Mouse (Mus musculus) heart, postnatal 0 days (tissue): ENCODE measurements around the gene Hddc3. TPM values are rescaled to one million over a fixed set of nuclear protein-coding genes. Genes with fewer than 3 reads are reported as not detected.
"Not testable (repeated sequence)": the region's sequence is repeated elsewhere in the genome, so short reads cannot be mapped to it uniquely, and the experiment has no call there.

ENCODE experiments used
- ATAC-seq: fragments of 200-750 bp; cut with Nextera tagmentation; 2 replicates; pipeline ENCODE4 v1.8.0; 2017; ENCODE audit warnings: low read depth, moderate number of reproducible peaks, moderate library complexity; ENCODE audit not compliant: insufficient read depth
- DNase-seq: peaks from one replicate; pipeline ENCODE4 v3.0.0-alpha.2; 2016; ENCODE audit warnings: low spot score
- H3K27ac ChIP-seq: fragments of 300-500 bp; sonication (generic); 2 replicates; pipeline ENCODE4 v1.5.1; 2014; ENCODE audit warnings: low read depth, mild to moderate bottlenecking
- H3K27me3 ChIP-seq: fragments of 300-500 bp; sonication (generic); 2 replicates; pipeline ENCODE4 v1.6.1; 2014; ENCODE audit warnings: low read length, mixed read lengths; ENCODE audit not compliant: control insufficient read depth, insufficient read depth
- H3K36me3 ChIP-seq: fragments of 300-500 bp; sonication (generic); replicated peaks from 2 replicates; pipeline ENCODE4 v1.6.1; 2014; ENCODE audit warnings: low read length, mixed read lengths; ENCODE audit not compliant: control insufficient read depth, insufficient read depth
- H3K4me1 ChIP-seq: fragments of 300-500 bp; sonication (generic); 2 replicates; pipeline ENCODE4 v1.6.1; 2014; ENCODE audit warnings: antibody characterized with exemption; ENCODE audit not compliant: control insufficient read depth, insufficient read depth
- H3K4me2 ChIP-seq: fragments of 300-500 bp; sonication (generic); 2 replicates; pipeline ENCODE4 v1.6.1; 2014; ENCODE audit warnings: low read depth, mild to moderate bottlenecking, low read length, moderate library complexity
- H3K4me3 ChIP-seq: fragments of 300-500 bp; sonication (generic); 2 replicates; pipeline ENCODE4 v1.5.1; 2014; ENCODE audit warnings: low read depth, low read length
- H3K9ac ChIP-seq: fragments of 300-500 bp; sonication (generic); replicated peaks from 2 replicates; pipeline ENCODE4 v1.6.1; 2014; ENCODE audit warnings: low read depth, low read length, mixed read lengths
- H3K9me3 ChIP-seq: fragments of 300-500 bp; sonication (generic); replicated peaks from 2 replicates; pipeline ENCODE4 v1.6.1; 2016; ENCODE audit warnings: low read length; ENCODE audit not compliant: control insufficient read depth
- CTCF ChIP-seq: IDR thresholded peaks from 2 replicates; pipeline ENCODE4 v1.5.1; 2016; ENCODE audit warnings: antibody characterized with exemption, control low read depth, low read depth
- EP300 ChIP-seq: IDR thresholded peaks from 2 replicates; pipeline ENCODE4 v1.6.1; 2016; ENCODE audit warnings: antibody characterized with exemption, low read depth
- WGBS: fragments of 180-500 bp; shearing (Covaris S2); extraction: QIAGEN DNeasy Blood & Tissue Kit; methylation state at CpG from one replicate; pipeline ENCODE4 v1.1.7; 2014; 5-methylcytosine and 5-hydroxymethylcytosine counted together
- polyA plus RNA-seq: library from polyadenylated mRNA; unstranded; fragments of >200 nt; fragmentation: Nextera tagmentation; extraction: Ambion mirVana; gene quantifications from 2 replicates; pipeline ENCODE4 v1.2.1, GENCODE M21; 2015
- total RNA-seq: library from RNA; depleted of rRNA; stranded (reverse); fragments of >200 nt; gene quantifications from 2 replicates; pipeline ENCODE4 v1.2.3, GENCODE M21; 2014; ENCODE audit warnings: low replicate concordance

The Hddc3 gene
- total and polyA plus RNA-seq, 2 experiments from 2014 or later, result 14.5 to 19.8 TPM

DNA sequence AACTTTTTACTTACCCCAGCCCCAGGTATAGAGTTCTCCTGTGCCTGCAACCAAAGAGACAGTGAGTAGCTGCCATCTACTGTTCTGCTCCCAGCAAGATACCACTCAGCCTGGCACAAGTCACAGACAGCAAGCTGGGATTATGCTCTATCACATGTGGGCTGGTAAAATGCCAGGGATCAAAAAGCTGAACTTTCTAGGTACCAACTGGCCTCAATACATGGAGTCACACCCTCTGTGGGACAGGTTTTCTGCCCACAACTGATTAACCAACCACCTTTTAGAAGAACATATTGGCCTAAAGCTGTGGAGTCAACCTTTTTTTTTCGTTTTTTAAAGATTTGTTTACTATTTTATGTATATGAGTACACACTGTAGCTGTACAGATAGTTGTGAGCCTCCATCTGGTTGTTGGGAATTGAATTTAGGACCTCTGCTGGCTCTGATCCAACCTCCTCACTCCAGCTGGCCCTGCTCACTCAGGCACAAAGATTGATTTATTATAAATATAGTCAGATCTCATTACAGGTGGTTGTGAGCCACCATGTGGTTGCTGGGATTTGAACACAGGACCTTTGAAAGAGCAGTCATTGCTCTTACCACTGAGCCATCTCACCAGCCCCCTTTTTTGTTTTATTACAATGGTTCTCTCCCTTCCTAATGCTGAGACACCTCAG is 25.3 kb upstream of the Hddc3 start:
- Histone ChIP-seq H3K4me2 (no peak overlapping the region), H3K36me3 (peaks cover 49% of the 10 kb centered on the region)
- TF ChIP-seq EP300 (no peak), CTCF (no peak)

DNA sequence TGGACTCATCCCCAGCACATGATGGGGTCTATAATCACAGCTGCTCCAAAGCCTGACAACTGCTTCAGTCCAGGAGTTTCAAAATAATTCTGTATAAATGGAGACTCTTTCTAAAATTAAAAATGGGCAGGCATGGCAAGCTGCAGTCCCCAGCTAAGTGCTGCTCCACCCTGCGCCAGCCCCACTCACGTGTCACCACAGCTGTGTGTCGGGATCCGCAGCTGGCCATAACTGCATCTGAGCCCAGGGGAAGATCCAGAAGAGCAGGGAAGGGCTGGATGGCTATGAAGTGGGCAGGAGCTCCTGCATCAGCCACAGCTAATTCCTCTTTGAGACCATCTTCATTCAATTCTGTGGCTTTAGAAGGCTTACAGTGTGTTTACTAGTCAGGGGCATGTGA is 24.2 kb upstream of the Hddc3 start:
- no peak for DNase-seq
- TF ChIP-seq EP300, result no peak
- TF ChIP-seq CTCF, result no peak
- Histone ChIP-seq H3K4me1 (peaks cover 13% of the 10 kb centered on the region), H3K9ac (no peak overlapping the region), H3K4me3 (no peak overlapping the region), H3K27ac (no peak overlapping the region), H3K36me3 (peaks cover 38% of the 10 kb centered on the region), H3K4me2 (no peak overlapping the region), H3K9me3 (no peaks in the 10 kb centered on the region), H3K27me3 (no peaks in the 10 kb centered on the region)
- 78% methylated on average over 4 of the region's 4 CpGs for WGBS
- ATAC-seq, result no peak

More for the DNA sequence above, 25.3 kb upstream of the Hddc3 start:
- DNase-seq (no peak), ATAC-seq (no peak)
- Histone ChIP-seq H3K4me3 (no peak overlapping the region), H3K9ac (no peak overlapping the region), H3K27me3 (no peaks in the 10 kb centered on the region), H3K27ac (no peak overlapping the region), H3K4me1 (0 out of 2 replicates have a peak, but pooled peaks cover 3% of the 10 kb centered on the region), H3K9me3 (no peaks in the 10 kb centered on the region)
- 71% methylated on average over 1 of the region's 1 CpGs for WGBS

DNA sequence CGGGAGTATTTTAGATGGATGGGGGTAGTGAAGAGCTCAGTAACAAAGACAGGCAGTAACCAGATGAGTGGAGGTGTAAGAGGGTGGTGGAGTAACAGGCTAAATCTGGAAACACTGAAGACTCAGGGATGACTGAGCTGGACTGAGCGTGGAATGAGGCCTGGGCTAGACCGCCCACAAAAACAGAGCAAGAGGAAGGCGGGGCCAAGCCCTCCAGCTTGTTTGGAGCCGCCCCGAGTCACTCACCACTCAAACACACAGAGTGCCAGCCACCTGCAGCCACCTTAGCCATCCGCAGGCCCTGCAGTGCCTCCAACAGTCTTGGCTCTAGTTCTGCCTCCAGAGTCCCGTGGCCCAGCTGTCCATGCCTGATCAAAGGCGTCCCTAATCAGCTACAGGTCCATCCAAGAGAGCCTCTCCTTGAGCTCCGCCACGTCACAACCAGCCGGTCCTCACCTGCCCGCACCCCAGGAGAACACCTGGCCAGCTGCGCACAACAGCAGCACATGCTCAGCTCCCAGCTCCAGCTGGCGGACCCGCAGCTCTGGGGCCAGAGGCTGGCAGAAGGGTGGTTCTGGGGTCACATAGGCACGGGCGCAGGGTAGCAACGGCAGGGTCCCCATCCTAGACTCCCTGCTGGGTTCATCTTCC is 22.9 kb upstream of the Hddc3 start:
- H3K4me2 ChIP-seq, result no peak overlapping the region
- no peak overlapping the region for H3K27ac ChIP-seq
- TF ChIP-seq EP300 (no peak), CTCF (no peak)
- H3K9ac ChIP-seq, result no peak overlapping the region
- no peaks in the 10 kb centered on the region for H3K27me3 ChIP-seq
- DNase-seq (no peak), ATAC-seq (no peak)
- WGBS, result 68% methylated on average over 19 of the region's 19 CpGs
- H3K9me3 ChIP-seq, result no peaks in the 10 kb centered on the region
- H3K4me3 ChIP-seq, result no peak overlapping the region
- H3K4me1 ChIP-seq, result peaks cover 13% of the 10 kb centered on the region
- peaks cover 25% of the 10 kb centered on the region for H3K36me3 ChIP-seq

DNA sequence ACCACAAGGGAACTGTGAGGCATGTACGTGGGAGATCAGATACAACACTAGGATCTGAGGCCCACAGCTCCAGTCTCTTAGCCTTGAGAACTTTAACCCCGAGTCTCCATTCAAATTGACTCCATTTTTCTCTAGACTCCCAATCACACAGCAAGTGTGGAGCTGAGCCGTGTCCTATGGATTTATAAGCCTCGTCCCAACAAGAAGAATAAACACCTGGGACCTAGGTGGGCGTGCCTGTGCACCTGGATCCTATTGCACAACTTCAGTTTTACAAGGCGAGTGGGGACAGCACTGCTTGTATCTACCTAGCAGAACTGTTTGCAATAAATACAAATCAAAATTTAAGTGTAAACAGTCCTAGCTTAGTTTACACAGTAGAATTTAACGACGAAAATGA is 19.6 kb upstream of the Hddc3 start:
- ATAC-seq (no peak), DNase-seq (no peak)
- H3K27ac ChIP-seq, result no peak overlapping the region
- H3K4me1 ChIP-seq, result peaks cover 13% of the 10 kb centered on the region
- H3K27me3 ChIP-seq, result no peaks in the 10 kb centered on the region
- H3K9ac ChIP-seq, result peak overlapping the region; percentile 57
- TF ChIP-seq CTCF (no peak), EP300 (no peak)
- peak overlapping the region; percentile 78 for H3K4me2 ChIP-seq
- H3K4me3 ChIP-seq, result peak overlapping the region; percentile 58
- H3K36me3 ChIP-seq, result peaks cover 30% of the 10 kb centered on the region
- whole genome bisulfite sequencing, result 17% methylated on average over 8 of the region's 8 CpGs
- H3K9me3 ChIP-seq, result no peaks in the 10 kb centered on the region

DNA sequence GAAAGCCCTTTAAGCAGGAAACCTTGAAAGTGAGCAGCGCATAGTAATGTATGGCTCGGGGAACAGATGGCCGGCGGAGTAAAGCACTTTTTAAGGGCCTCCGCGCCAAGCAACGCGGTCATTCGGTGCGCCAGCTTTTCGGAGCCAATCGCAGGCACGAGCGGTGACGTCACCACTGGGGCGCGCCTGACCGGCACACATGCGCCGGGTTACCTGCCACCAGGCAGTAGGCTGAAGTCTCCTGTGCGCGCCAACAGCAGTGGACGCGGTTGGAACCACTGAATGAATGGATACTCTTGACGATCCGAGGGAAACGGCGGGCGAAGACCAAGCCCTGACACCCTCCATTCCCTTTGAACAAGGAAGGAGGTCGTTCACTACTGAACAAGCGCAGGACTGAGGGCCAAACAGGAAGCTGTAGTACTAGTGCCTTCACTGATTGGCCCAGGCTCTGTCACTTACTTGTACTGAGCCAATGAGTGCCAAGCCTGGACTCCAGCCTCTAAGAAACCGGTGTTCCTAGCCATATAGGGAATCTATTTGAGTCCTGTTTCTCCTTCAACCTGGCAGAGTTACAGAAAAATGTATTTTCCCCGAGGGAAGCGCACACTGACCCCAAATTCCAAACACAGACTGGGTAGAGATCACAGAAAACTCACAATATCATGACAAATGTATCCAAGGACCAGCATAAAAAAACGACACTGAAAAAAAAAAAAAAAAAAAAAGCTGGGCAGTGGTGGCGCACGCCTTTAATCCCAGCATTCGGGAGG is 18.7 kb upstream of the Hddc3 start, which contains the start of gene Rccd1:
Gene Rccd1 (minus strand): TSS at position 412 of the 773 bp plus-strand sequence.
- peak within 1 kb of the TSS; percentile 58 for H3K4me3 ChIP-seq
- H3K27me3 ChIP-seq, result no peaks in the 10 kb centered on the region
- DNase-seq, result peak; percentile 99
- H3K27ac ChIP-seq, result peak within 1 kb of the TSS; percentile 88
- no peaks in the 10 kb centered on the region for H3K9me3 ChIP-seq
- WGBS, result 1% methylated on average over 38 of the region's 38 CpGs
- peak; percentile 99 for ATAC-seq
- H3K4me2 ChIP-seq, result peak within 1 kb of the TSS; percentile 78
- no peak for TF ChIP-seq CTCF
- peak; percentile 61; the same call in 1 of the 2 replicates for TF ChIP-seq EP300
- peaks cover 39% of the 10 kb centered on the region for H3K36me3 ChIP-seq
- H3K4me1 ChIP-seq, result peaks cover 13% of the 10 kb centered on the region
- H3K9ac ChIP-seq, result peak within 1 kb of the TSS; percentile 57

DNA sequence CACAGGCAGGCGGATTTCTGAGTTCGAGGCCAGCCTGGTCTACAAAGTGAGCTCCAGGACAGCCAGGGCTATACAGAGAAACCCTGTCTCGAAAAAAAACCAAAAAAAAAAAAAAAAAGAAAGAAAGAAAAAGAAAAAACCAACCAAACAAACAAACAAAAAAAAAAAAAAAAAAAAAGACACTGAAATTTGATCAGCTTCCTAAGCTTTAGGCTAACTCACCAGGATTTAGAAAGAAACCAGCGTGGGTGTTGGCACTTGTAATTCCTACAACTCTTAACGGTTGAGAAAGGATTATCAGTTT is 18.1 kb upstream of the Hddc3 start:
- peaks cover 45% of the 10 kb centered on the region for H3K36me3 ChIP-seq
- 43% methylated on average over 5 of the region's 5 CpGs for WGBS
- H3K27ac ChIP-seq, result peak overlapping the region; percentile 88

More for the DNA sequence above, 18.1 kb upstream of the Hddc3 start:
- not testable (repeated sequence) for ATAC-seq, H3K27me3 ChIP-seq, H3K9me3 ChIP-seq, H3K9ac ChIP-seq, DNase-seq
- H3K4me2 ChIP-seq, result peak overlapping the region; percentile 78; the same call in 1 of the 2 replicates
- H3K4me3 ChIP-seq, result peak overlapping the region; percentile 58; the same call in 1 of the 2 replicates
- peaks cover 13% of the 10 kb centered on the region for H3K4me1 ChIP-seq
